26 mouse cellular contexts compared by ENCODE assay signal in the genomic region with DNA sequence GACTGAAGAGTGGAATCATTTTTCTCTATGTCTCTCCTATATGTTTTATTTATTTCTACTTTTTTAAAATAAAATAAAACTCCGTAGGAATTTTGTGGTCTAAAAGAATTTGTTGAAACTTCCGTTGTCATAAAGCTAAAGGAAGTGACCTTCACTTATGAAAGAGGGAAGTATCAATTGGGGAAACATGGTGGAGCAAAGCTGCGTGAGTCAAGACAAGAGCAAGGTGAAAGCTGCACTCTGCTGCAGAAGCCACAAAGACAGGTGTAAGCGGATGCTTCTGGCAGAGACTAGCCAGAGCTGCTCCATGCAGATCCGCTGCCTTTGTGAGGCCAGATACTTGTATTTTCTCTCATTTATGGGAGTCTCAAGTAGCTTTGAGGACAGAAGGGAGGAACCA. TPM values are rescaled to one million over a fixed set of nuclear protein-coding genes. Genes with fewer than 3 reads are reported as not detected.
A peak's percentile ranks its signal among the peaks of the same experiment; 100 is the strongest.
DNase-seq lines count a peak whose midpoint lies in the region; ATAC-seq and TF ChIP-seq lines count a peak whose summit lies in the region.
"Had no signal": no experiment of that assay in that cellular context is flagged by ENCODE, and none has a peak within 500 bp of the region (broad histone marks: within the 10 kb centered on the region; RNA-seq: fewer than 3 reads in every experiment).

No protein-coding gene starts in this region.

- ATAC-seq in monocyte, adult 5-6 weeks (replicated peaks; ENCODE audit: insufficient number of reproducible peaks, low FRiP score, low TSS enrichment, poor library complexity, severe bottlenecking): 0 out of 2 replicates have a peak, but pooled peaks have one; percentile 37
- ATAC-seq: forebrain, embryonic 16.5 days; hindbrain, postnatal 0 days had no signal

- peak; percentile 28 for DNase-seq in A20 (ENCODE audit: low read depth, low spot score)
- DNase-seq in spleen, adult 12 weeks (ENCODE audit: low spot score): no peak
- no peak for DNase-seq in left cerebral cortex, adult 8-10 months (ENCODE audit: low spot score in 2 of 2)
- DNase-seq in heart, embryonic 10.5 days (ENCODE audit: low spot score): no peak
- no peak for DNase-seq in ovary, postnatal 14 days (ENCODE audit: low spot score)
- DNase-seq: adrenal gland, adult 2 months; cerebellum, adult 18-20 months; cerebellum, postnatal 14 days; gastrocnemius, postnatal 10 days; heart, postnatal 36 days had no signal

- no peak for TF ChIP-seq POLR2A in bone marrow macrophage, adult 2 months (IDR thresholded peaks at IDR 0.05; ENCODE audit: borderline replicate concordance, low read depth, low read length)

- no peaks in the 10 kb centered on the region for H3K36me3 ChIP-seq in macrophage (ENCODE audit: inconsistent target)
- no peaks in the 10 kb centered on the region for H3K36me3 ChIP-seq in heart, embryonic 10.5 days
- H3K36me3 ChIP-seq: embryonic facial prominence, embryonic 13.5 days; forebrain, embryonic 12.5 days; heart, embryonic 13.5 days; hindbrain, embryonic 13.5 days had no signal

- H3K27me3 ChIP-seq in heart, embryonic 10.5 days (ENCODE audit: insufficient read depth, poor library complexity, severe bottlenecking): no peaks in the 10 kb centered on the region

- WGBS in macrophage (ENCODE audit: missing documents): 20% methylated on average over 5 of the region's 5 CpGs
- 77% methylated on average over 5 of the region's 5 CpGs for WGBS in heart, embryonic 10.5 days

- H3K4me3 ChIP-seq in bone marrow macrophage, adult 2 months (ENCODE audit: insufficient read depth, low read length): no peak overlapping the region
- no peak overlapping the region for H3K4me3 ChIP-seq in macrophage (ENCODE audit: inconsistent target)
- no peak overlapping the region for H3K4me3 ChIP-seq in heart, embryonic 10.5 days
- H3K4me3 ChIP-seq: embryonic facial prominence, embryonic 13.5 days; forebrain, embryonic 12.5 days; heart, embryonic 13.5 days; hindbrain, embryonic 13.5 days had no signal

- no peak for TF ChIP-seq CTCF in bone marrow macrophage, adult 2 months (IDR thresholded peaks at IDR 0.05; ENCODE audit: low read depth, low read length)

- H3K27ac ChIP-seq in bone marrow macrophage, adult 2 months (ENCODE audit: insufficient read depth, low read depth, low read length): peak overlapping the region; percentile 64
- peak overlapping the region; percentile 34 for H3K27ac ChIP-seq in macrophage
- H3K27ac ChIP-seq in heart, embryonic 10.5 days: no peak overlapping the region
- H3K27ac ChIP-seq: embryonic facial prominence, embryonic 13.5 days; forebrain, embryonic 12.5 days; heart, embryonic 13.5 days; hindbrain, embryonic 13.5 days; hindbrain, postnatal 0 days had no signal

- no peaks in the 10 kb centered on the region for H3K9me3 ChIP-seq in heart, embryonic 10.5 days
- H3K9me3 ChIP-seq: embryonic facial prominence, embryonic 13.5 days; forebrain, embryonic 12.5 days; heart, embryonic 13.5 days; hindbrain, embryonic 13.5 days had no signal

- H3K79me2 ChIP-seq in macrophage (ENCODE audit: inconsistent target): no peaks in the 10 kb centered on the region

- peaks cover 42% of the 10 kb centered on the region for H3K4me1 ChIP-seq in bone marrow macrophage, adult 2 months (ENCODE audit: control insufficient read depth, insufficient read depth, low read length)
- H3K4me1 ChIP-seq in heart, embryonic 10.5 days: no peaks in the 10 kb centered on the region
- H3K4me1 ChIP-seq: embryonic facial prominence, embryonic 13.5 days; forebrain, embryonic 12.5 days; heart, embryonic 13.5 days; hindbrain, embryonic 13.5 days had no signal

RNA-seq across cellular contexts. Expression of a gene that starts 7.6 kb away (rescaled TPM):
- not detected in 2 replicates for polyA plus RNA-seq in bone marrow macrophage, adult 2 months (2012; ENCODE audit: insufficient read depth, insufficient read length, missing spikeins)
- not detected for total RNA-seq in macrophage (2018; cell fraction: chromatin; rRNA removed)
- total RNA-seq in macrophage (2018; cell fraction: cytosol; rRNA removed): not detected
- total RNA-seq in macrophage (2018; cell fraction: nucleus; rRNA removed): under 1 TPM in 1 of 26 experiments, not detected in 25; 0.89 TPM
- not detected in 3 replicates for polyA plus RNA-seq in macrophage (2018)
- total RNA-seq in monocyte, adult 5-6 weeks (2017): 0.43 TPM in 1 of 3 replicates, not detected in the others
- total RNA-seq in left cerebral cortex, adult 8-10 months (2022): not detected
- polyA plus RNA-seq in heart, embryonic 10.5 days (2016; fragmentation: Nextera tagmentation; extraction: Ambion mirVana): not detected in 2 replicates
- total RNA-seq: adrenal gland, adult 2 months; adrenal gland, postnatal 4 days; ES-E14; gastrocnemius, postnatal 10 days; heart, adult 8-10 months; heart, postnatal 36 days; hindbrain, postnatal 0 days had no signal
- polyA plus RNA-seq: adrenal gland, adult 2 months; embryonic facial prominence, embryonic 13.5 days; forebrain, embryonic 12.5 days; forebrain, embryonic 16.5 days; frontal cortex, adult 2 months; gonadal fat pad, adult 2 months; heart, embryonic 13.5 days; heart, postnatal 0 days; hindbrain, embryonic 13.5 days; hindbrain, postnatal 0 days; intestine, embryonic 14.5 days had no signal

RNA-seq across cellular contexts. Expression of a gene that starts 15.1 kb away (rescaled TPM):
- not detected in 2 replicates for polyA plus RNA-seq in bone marrow macrophage, adult 2 months (2012; ENCODE audit: insufficient read depth, insufficient read length, missing spikeins)
- total RNA-seq in macrophage (2018; cell fraction: chromatin; rRNA removed): 1 to 10 TPM in 1 of 26 experiments, not detected in 25; 3.8 TPM
- 1 to 10 TPM in 1 of 26 experiments, under 1 TPM in 6, not detected in 19; 0.10 to 2.6 (median 0.24) TPM for total RNA-seq in macrophage (2018; cell fraction: cytosol; rRNA removed)
- 10 to 100 TPM in 1 of 26 experiments, 1 to 10 TPM in 3, not detected in 22; 1.1 to 14.6 (median 3.2) TPM for total RNA-seq in macrophage (2018; cell fraction: nucleus; rRNA removed)
- polyA plus RNA-seq in macrophage (2018): not detected in 3 replicates
- not detected in 3 replicates for total RNA-seq in monocyte, adult 5-6 weeks (2017)
- not detected for total RNA-seq in left cerebral cortex, adult 8-10 months (2022)
- not detected in 2 replicates for polyA plus RNA-seq in heart, embryonic 10.5 days (2016; fragmentation: Nextera tagmentation; extraction: Ambion mirVana)
- total RNA-seq: adrenal gland, adult 2 months; adrenal gland, postnatal 4 days; ES-E14; gastrocnemius, postnatal 10 days; heart, adult 8-10 months; heart, postnatal 36 days; hindbrain, postnatal 0 days had no signal
- polyA plus RNA-seq: adrenal gland, adult 2 months; embryonic facial prominence, embryonic 13.5 days; forebrain, embryonic 12.5 days; forebrain, embryonic 16.5 days; frontal cortex, adult 2 months; gonadal fat pad, adult 2 months; heart, embryonic 13.5 days; heart, postnatal 0 days; hindbrain, embryonic 13.5 days; hindbrain, postnatal 0 days; intestine, embryonic 14.5 days had no signal

RNA-seq across cellular contexts. Expression of a gene that starts 22.1 kb away (rescaled TPM):
- polyA plus RNA-seq in bone marrow macrophage, adult 2 months (2012; ENCODE audit: insufficient read depth, insufficient read length, missing spikeins): not detected in 2 replicates
- not detected for total RNA-seq in macrophage (2018; cell fraction: chromatin; rRNA removed)
- total RNA-seq in macrophage (2018; cell fraction: cytosol; rRNA removed): not detected
- not detected for total RNA-seq in macrophage (2018; cell fraction: nucleus; rRNA removed)
- polyA plus RNA-seq in macrophage (2018): not detected in 3 replicates
- not detected in 3 replicates for total RNA-seq in monocyte, adult 5-6 weeks (2017)
- total RNA-seq in left cerebral cortex, adult 8-10 months (2022): not detected
- not detected in 2 replicates for polyA plus RNA-seq in heart, embryonic 10.5 days (2016; fragmentation: Nextera tagmentation; extraction: Ambion mirVana)
- total RNA-seq: adrenal gland, adult 2 months; adrenal gland, postnatal 4 days; ES-E14; gastrocnemius, postnatal 10 days; heart, adult 8-10 months; heart, postnatal 36 days; hindbrain, postnatal 0 days had no signal
- polyA plus RNA-seq: adrenal gland, adult 2 months; embryonic facial prominence, embryonic 13.5 days; forebrain, embryonic 12.5 days; forebrain, embryonic 16.5 days; frontal cortex, adult 2 months; gonadal fat pad, adult 2 months; heart, embryonic 13.5 days; heart, postnatal 0 days; hindbrain, embryonic 13.5 days; hindbrain, postnatal 0 days; intestine, embryonic 14.5 days had no signal

RNA-seq across cellular contexts. Expression of a gene that starts 22.8 kb away (rescaled TPM):
- not detected in 2 replicates for polyA plus RNA-seq in bone marrow macrophage, adult 2 months (2012; ENCODE audit: insufficient read depth, insufficient read length, missing spikeins)
- 1 to 10 TPM in 2 of 26 experiments, under 1 TPM in 2, not detected in 22; 0.88 to 1.4 (median 1.1) TPM for total RNA-seq in macrophage (2018; cell fraction: chromatin; rRNA removed)
- 1 to 10 TPM in 8 of 26 experiments, under 1 TPM in 16, not detected in 2; 0.17 to 1.7 (median 0.83) TPM for total RNA-seq in macrophage (2018; cell fraction: cytosol; rRNA removed)
- 1 to 10 TPM in 2 of 26 experiments, under 1 TPM in 7, not detected in 17; 0.55 to 1.5 (median 0.75) TPM for total RNA-seq in macrophage (2018; cell fraction: nucleus; rRNA removed)
- 0.47 TPM in 1 of 3 replicates, not detected in the others for polyA plus RNA-seq in macrophage (2018)
- 0.49 to 2.0 TPM in 2 of 3 replicates, not detected in the other for total RNA-seq in monocyte, adult 5-6 weeks (2017)
- total RNA-seq in left cerebral cortex, adult 8-10 months (2022): 1 to 10 TPM in 2 of 4 experiments, under 1 TPM in 2; 0.61 to 1.8 (median 0.93) TPM
- polyA plus RNA-seq in heart, embryonic 10.5 days (2016; fragmentation: Nextera tagmentation; extraction: Ambion mirVana): 1.1 and 1.2 TPM in 2 replicates

RNA-seq across cellular contexts. Expression of a gene that starts 23.5 kb away (rescaled TPM):
- polyA plus RNA-seq in bone marrow macrophage, adult 2 months (2012; ENCODE audit: insufficient read depth, insufficient read length, missing spikeins): 60.5 and 64.8 TPM in 2 replicates
- total RNA-seq in macrophage (2018; cell fraction: chromatin; rRNA removed): 10 to 100 TPM; 17.4 to 79.7 (median 28.8) TPM
- total RNA-seq in macrophage (2018; cell fraction: cytosol; rRNA removed): 100 to 1,000 TPM in 10 of 26 experiments, 10 to 100 TPM in 16; 38.8 to 182 (median 67.3) TPM
- 100 to 1,000 TPM in 2 of 26 experiments, 10 to 100 TPM in 24; 35.5 to 134 (median 63.4) TPM for total RNA-seq in macrophage (2018; cell fraction: nucleus; rRNA removed)
- 50.3 to 101 TPM (median 75.4 TPM) in 3 replicates for polyA plus RNA-seq in macrophage (2018)
- total RNA-seq in monocyte, adult 5-6 weeks (2017): 43.5 to 56.6 TPM (median 49.0 TPM) in 3 replicates
- 100 to 1,000 TPM in 1 of 4 experiments, 10 to 100 TPM in 3; 91.7 to 103 (median 95.7) TPM for total RNA-seq in left cerebral cortex, adult 8-10 months (2022)
- polyA plus RNA-seq in heart, embryonic 10.5 days (2016; fragmentation: Nextera tagmentation; extraction: Ambion mirVana): 83.9 and 88.7 TPM in 2 replicates
